Mouse (Mus musculus) liver, adult 2 months (tissue): ENCODE measurements at regions not wholly inside any gene's neighbourhood (a gene's known extent, or its start where the extent isn't known, plus 50 kb on each side); places are given as distances from the start of the nearest gene placed in this dataset.

Experiments used
- CTCF ChIP-seq: fragments of 200-500 bp; IDR thresholded peaks from 2 replicates; pipeline ENCODE4 v1.5.1; 2011; ENCODE audit warnings: low read depth, low read length, control low read depth
- POLR2A ChIP-seq: fragments of 200-500 bp; IDR thresholded peaks from 2 replicates; pipeline ENCODE4 v1.6.1; 2011; ENCODE audit warnings: low read length, control low read depth; ENCODE audit not compliant: insufficient read depth; ENCODE audit errors: extremely low read depth

- TF ChIP-seq CTCF (no peak), POLR2A (no peak)
Observed at GRCm38 (mm10) chr3:147999330-147999953, 990.9 kb downstream of the Adgrl2 start.
